Mouse (Mus musculus) cortical plate, adult 2 months (tissue): ENCODE data around the gene Mfsd4b1.

Experiments used
- CTCF ChIP-seq: fragments of 200-500 bp; IDR thresholded peaks from 2 replicates; pipeline ENCODE4 v1.5.1; 2011; ENCODE audit warnings: mild to moderate bottlenecking, control low read depth, low read length; ENCODE audit not compliant: insufficient read depth; ENCODE audit errors: extremely low read depth
- POLR2A ChIP-seq: fragments of 200-500 bp; IDR thresholded peaks from 2 replicates; pipeline ENCODE4 v1.6.1; 2011; ENCODE audit warnings: mild to moderate bottlenecking, low read length, control low read depth; ENCODE audit not compliant: insufficient read depth; ENCODE audit errors: extremely low read depth

DNA sequence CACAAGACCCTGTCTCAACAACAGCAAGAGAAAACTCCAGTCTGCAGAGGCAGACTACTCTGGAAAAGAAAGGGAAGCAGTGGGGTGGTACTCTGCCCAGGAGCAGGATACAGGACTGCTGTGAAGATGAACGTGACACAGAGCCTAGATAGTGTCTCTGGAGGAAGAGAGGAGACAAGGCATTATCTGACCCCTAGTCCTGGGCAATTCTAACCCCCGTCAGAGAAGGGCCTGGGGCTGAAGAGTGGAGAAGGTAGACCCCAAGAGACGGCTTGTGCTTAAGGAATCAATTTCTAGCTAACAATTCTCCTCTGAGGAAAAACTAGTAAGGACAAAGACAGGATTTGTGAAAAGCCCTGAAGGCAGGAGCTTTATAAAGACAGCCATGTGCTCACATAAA lies 40.3 kb upstream of the Mfsd4b1 start:
- TF ChIP-seq POLR2A (no peak), CTCF (no peak)
